Mouse (Mus musculus) small intestine, adult 2 months (tissue): ENCODE measurements at regions not wholly inside any gene's neighbourhood (a gene's known extent, or its start where the extent isn't known, plus 50 kb on each side); places are given as distances from the start of the nearest gene placed in this dataset.

Source experiments
- CTCF ChIP-seq: fragments of 200-500 bp; IDR thresholded peaks from 2 replicates; pipeline ENCODE4 v1.5.1; 2012; ENCODE audit warnings: low read depth, mild to moderate bottlenecking, control low read depth, inconsistent platforms, low read length, moderate library complexity, mixed read lengths; ENCODE audit not compliant: insufficient replicate concordance, insufficient read length; ENCODE audit errors: extremely low read depth
- POLR2A ChIP-seq: fragments of 200-500 bp; IDR thresholded peaks from 2 replicates; pipeline ENCODE4 v1.6.1; 2012; ENCODE audit warnings: low read depth, mild to moderate bottlenecking, control low read depth, inconsistent platforms, low read length, moderate library complexity

GRCm38 (mm10) chr12:73846672-73847071 lies 54.5 kb upstream of the Hif1a start:
- TF ChIP-seq CTCF (no peak; the same call in 1 of the 2 replicates), POLR2A (no peak)
